Mouse (Mus musculus): ENCODE data around the gene Heca. TPM values are rescaled to one million over a fixed set of nuclear protein-coding genes. Genes with fewer than 3 reads are reported as not detected.

Gene Heca
- polyA plus RNA-seq, 1 experiment from 2014 or later = 4.6 TPM

DNA sequence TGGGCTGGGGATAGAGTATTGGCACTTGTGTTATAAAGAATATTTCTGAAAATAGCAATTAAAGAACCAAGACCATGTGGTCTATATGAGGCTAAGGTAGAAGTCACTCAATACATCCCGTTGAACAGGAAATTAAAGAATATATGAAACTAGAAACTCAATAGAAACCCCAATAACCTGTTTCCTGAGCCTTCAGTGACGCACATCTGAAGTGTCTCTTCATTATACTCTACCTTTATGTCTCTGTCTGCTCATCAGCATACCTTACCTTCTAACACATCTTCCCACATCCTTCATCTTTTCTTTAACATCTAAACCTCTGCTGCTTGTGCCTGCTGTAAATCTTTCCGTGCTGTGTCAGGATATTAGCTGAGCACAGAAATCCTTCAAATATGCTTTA, 67.8 kb downstream of the Heca start:
- no peaks in the 10 kb centered on the region for H3K27me3 ChIP-seq
- WGBS = 88% methylated on average over 3 of the region's 3 CpGs
- no peak overlapping the region for H3K9ac ChIP-seq

DNA sequence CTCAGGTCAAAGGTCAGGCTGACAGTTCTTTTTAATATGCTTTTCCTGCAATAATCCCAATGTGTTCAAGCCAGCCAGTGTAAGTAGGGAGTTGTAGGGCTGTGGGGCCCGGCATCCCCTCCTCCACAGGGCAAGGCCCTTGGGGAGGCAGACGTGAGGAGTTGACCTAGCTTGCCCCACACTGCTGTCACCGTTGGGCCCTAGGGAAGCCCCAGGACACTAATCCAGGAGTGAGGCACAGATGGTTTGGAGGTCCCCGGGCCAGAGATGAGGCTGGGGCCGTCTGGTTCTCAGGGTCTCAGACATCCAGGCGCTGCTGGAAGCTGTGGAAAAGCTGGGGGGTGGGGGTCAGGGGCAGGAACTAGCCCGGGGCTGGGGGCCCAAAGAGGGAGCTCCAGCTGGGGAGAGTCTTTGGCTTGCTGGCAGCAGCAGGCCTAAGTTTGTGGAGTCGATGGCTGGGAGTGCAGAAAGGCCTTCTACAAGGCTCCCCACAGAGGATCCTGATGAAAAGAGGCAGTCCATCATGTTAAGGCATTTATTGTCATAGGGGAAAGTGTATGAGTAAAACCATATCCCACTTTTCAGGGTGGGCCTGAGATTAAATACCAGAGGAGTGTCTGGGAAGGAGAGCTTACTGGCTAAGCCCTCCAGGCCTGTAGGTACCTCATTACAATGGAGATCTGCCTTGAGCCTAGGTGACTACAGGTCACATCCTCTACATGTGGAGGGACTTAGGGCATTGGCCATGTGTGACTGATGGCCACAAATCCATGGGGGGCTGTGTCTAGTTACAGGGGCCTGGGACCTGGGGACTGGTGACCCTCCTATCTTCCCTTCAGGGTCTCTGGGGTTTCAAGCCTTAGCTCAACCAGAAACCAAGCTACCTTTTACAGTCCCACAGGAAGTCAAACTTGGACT, 69.6 kb downstream of the Heca start:
- Histone ChIP-seq H3K9me3 (replicated peaks) (no peaks in the 10 kb centered on the region), H3K4me1 (replicated peaks) (no peaks in the 10 kb centered on the region), H3K4me2 (no peak overlapping the region), H3K36me3 (no peaks in the 10 kb centered on the region), H3K9ac (no peak overlapping the region), H3K4me3 (no peak overlapping the region), H3K27me3 (no peaks in the 10 kb centered on the region), H3K27ac (no peak overlapping the region)
- ATAC-seq (replicated peaks; ENCODE audit: insufficient number of reproducible peaks, insufficient read depth, low FRiP score, low read depth) = no peak
- 41% methylated on average over 8 of the region's 8 CpGs for WGBS

More for the DNA sequence above, 67.8 kb downstream of the Heca start:
- H3K27ac ChIP-seq = no peak overlapping the region
- no peak overlapping the region for H3K4me3 ChIP-seq
- H3K36me3 ChIP-seq = no peaks in the 10 kb centered on the region
- H3K9me3 ChIP-seq (replicated peaks) = no peaks in the 10 kb centered on the region
- no peak overlapping the region for H3K4me2 ChIP-seq
- H3K4me1 ChIP-seq (replicated peaks) = no peaks in the 10 kb centered on the region
- no peak for ATAC-seq (replicated peaks; ENCODE audit: insufficient number of reproducible peaks, insufficient read depth, low FRiP score, low read depth)

DNA sequence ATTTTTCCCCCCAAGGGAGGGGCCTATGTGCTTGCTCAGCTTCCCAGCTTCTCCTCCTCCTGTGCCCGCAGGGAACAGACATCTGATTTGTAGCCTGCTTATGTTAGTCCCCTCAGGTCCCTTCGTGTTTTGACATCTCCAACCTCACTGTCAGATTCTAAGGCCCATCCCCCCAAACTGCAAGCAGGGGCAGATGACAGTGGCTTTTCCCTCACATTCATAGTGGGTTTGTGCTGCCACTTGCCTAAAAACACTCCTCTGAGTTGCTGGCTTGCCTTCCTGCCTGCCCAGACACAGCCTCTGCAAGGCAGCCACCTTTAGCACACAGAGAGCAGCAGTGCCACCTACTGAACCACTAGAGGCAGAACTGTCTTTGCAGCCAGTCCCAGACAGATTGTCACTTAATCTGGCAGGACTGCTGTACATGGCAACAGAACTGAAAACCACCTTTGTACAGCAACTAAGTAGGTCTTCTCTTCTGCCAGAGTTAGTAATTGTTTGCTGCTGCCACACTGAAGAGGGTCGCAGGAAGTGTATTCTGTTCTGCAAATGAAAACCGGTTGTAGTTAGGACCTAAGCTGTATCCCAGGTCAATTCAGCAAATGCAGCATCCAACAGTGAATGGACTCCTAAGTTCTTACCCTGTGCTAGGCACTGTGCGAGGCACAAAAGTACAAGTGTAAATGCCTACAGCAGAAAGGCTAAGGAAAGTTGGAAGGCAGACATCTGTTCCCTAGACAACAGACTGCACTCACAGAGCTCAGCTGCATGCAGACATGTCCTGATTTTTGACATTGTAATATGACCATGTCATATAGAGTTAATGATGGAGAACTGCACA, 77.8 kb downstream of the Heca start:
- no peaks in the 10 kb centered on the region for H3K36me3 ChIP-seq
- peak; percentile 85 for ATAC-seq (replicated peaks; ENCODE audit: insufficient number of reproducible peaks, insufficient read depth, low FRiP score, low read depth)
- H3K27me3 ChIP-seq = no peaks in the 10 kb centered on the region
- 24% methylated on average over 5 of the region's 5 CpGs for WGBS
- H3K9me3 ChIP-seq (replicated peaks) = no peaks in the 10 kb centered on the region
- H3K27ac ChIP-seq = no peak overlapping the region
- no peak overlapping the region for H3K9ac ChIP-seq
- H3K4me3 ChIP-seq = no peak overlapping the region
- H3K4me2 ChIP-seq = no peak overlapping the region
- H3K4me1 ChIP-seq (replicated peaks) = no peaks in the 10 kb centered on the region

GRCm38 (mm10) chr10:17860701-17861480, 87.0 kb downstream of the Heca start:
- 72% methylated on average over 6 of the region's 6 CpGs for whole genome bisulfite sequencing
- no peak for ATAC-seq (replicated peaks; ENCODE audit: insufficient number of reproducible peaks, insufficient read depth, low FRiP score, low read depth)
- no peaks in the 10 kb centered on the region for H3K4me1 ChIP-seq (replicated peaks)
- H3K36me3 ChIP-seq = no peaks in the 10 kb centered on the region
- H3K4me3 ChIP-seq = no peak overlapping the region
- no peak overlapping the region for H3K27ac ChIP-seq
- no peak overlapping the region for H3K4me2 ChIP-seq
- H3K9me3 ChIP-seq (replicated peaks) = no peaks in the 10 kb centered on the region
- no peak overlapping the region for H3K9ac ChIP-seq
- H3K27me3 ChIP-seq = no peaks in the 10 kb centered on the region

DNA sequence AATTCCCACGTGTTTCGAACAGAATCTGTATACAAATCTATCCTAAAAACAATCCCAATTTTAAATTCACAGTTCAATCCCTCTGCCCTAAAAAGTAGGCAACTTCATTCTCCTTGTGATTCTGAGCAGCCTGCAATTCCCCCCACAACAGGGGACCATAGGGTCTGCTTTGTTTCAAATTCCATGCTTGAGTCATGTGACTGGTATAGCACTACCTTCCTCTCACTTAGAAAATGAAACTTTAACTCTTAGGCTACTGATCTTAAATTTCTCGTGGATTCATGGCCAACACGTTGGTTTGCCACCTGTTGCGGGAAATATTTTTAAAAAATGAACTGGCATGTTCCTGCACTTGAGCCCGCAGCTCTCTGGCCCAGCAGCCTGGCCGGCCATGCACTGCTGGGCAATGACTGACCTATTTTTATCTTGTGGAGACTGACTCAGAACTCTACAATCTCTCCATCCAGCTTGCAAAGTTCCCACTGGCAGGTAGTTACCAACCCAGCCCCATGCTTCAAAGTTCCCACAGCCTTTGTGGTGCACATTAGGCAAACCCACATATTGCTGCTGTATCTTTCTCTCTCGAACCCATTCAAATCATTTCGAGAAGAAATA, 90.1 kb downstream of the Heca start:
- Histone ChIP-seq H3K4me1 (replicated peaks) (no peaks in the 10 kb centered on the region), H3K4me3 (no peak overlapping the region), H3K36me3 (no peaks in the 10 kb centered on the region), H3K9ac (no peak overlapping the region), H3K9me3 (replicated peaks) (no peaks in the 10 kb centered on the region), H3K27me3 (no peaks in the 10 kb centered on the region), H3K4me2 (no peak overlapping the region), H3K27ac (no peak overlapping the region)
- ATAC-seq (replicated peaks; ENCODE audit: insufficient number of reproducible peaks, insufficient read depth, low FRiP score, low read depth) = no peak
- 68% methylated on average over 9 of the region's 9 CpGs for WGBS

DNA sequence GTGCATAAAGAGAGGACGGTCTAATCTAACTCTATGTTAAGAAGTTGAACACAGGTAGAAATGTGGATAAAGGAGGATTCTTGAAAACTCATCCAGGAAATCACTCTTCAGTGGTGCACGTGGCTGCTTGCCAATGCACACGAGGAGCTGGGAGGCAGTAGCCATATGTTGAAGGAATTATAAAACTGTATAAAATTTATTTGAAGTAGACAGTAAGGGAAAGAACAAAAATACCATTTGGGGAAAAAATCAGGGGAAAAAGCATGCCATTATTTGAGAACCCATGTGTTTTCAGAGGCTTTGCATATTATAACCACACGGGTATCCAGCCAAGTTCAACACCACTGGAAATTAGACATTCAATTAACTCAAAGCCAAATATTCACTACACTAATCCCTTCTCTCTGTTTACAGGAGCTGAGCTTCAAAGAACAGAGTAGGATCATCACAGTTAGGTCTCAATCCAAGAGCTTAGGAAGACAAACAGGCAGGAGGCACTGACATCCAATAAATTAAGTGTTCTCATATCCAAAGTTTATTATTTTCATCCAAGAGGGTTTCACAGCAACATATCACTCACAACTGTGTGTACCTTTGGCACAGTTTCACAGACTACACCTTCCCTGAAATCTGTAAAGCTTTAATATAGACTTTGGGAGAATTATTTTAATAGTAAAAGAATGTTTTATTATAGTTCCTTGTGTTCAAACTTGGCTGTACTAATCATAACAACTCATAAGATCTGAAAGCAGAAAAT, 102.9 kb downstream of the Heca start:
- Histone ChIP-seq H3K9me3 (replicated peaks) (no peaks in the 10 kb centered on the region), H3K27me3 (no peaks in the 10 kb centered on the region), H3K36me3 (peaks cover 20% of the 10 kb centered on the region; the same call in 1 of the 2 replicates), H3K27ac (no peak overlapping the region), H3K4me2 (no peak overlapping the region), H3K4me1 (replicated peaks) (no peaks in the 10 kb centered on the region), H3K9ac (no peak overlapping the region), H3K4me3 (no peak overlapping the region)
- no peak for ATAC-seq (replicated peaks; ENCODE audit: insufficient number of reproducible peaks, insufficient read depth, low FRiP score, low read depth)
- WGBS = 52% methylated on average over 4 of the region's 4 CpGs

DNA sequence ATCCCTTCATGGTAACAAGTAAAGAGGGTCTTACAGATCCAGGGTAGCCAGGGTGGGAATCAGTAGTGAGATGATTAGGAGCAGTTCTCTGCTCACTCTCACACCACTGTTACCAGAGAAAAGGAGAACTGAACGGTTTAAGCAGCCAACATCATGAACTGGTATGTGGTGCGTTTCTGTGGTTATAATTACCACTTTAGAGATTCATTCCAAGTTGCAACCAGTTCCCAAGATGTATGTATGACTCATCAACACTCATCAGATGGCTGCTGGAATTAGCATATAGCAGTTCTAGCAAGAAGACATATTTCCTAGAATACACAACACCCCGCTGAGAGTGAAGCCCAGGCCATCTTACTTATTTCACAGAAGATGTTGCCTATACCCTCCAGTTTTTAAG, 105.8 kb downstream of the Heca start:
- WGBS = 77% methylated on average over 3 of the region's 3 CpGs
- no peaks in the 10 kb centered on the region for H3K27me3 ChIP-seq
- no peak for ATAC-seq (replicated peaks; ENCODE audit: insufficient number of reproducible peaks, insufficient read depth, low FRiP score, low read depth)
- no peak overlapping the region for H3K4me2 ChIP-seq
- peaks cover 29% of the 10 kb centered on the region; the same call in 1 of the 2 replicates for H3K36me3 ChIP-seq
- H3K9me3 ChIP-seq (replicated peaks) = no peaks in the 10 kb centered on the region
- H3K4me3 ChIP-seq = no peak overlapping the region
- H3K4me1 ChIP-seq (replicated peaks) = no peaks in the 10 kb centered on the region
- no peak overlapping the region for H3K9ac ChIP-seq
- H3K27ac ChIP-seq = no peak overlapping the region

DNA sequence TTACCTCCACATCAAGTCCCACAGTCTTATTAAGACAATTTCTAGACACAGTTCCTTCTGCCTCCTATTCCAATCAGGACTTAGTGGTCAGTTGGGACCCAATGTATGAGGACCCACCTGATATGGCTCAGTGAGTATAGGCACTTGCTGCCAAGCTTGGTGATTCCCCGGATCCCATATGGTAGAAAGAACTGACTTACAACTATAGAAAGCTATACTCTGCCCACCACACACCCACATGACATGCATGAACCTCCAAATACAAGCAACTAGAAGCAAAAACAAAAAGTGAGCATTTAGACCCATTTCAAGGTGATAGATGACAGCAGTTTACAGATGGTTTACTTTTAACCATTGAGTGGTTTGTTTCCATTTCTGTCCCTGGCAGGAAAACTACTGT, 111.6 kb downstream of the Heca start:
- WGBS = 89% methylated on average over 1 of the region's 1 CpGs
- H3K9ac ChIP-seq = no peak overlapping the region
- no peak overlapping the region for H3K4me3 ChIP-seq
- no peak overlapping the region for H3K4me2 ChIP-seq
- no peak for ATAC-seq (replicated peaks; ENCODE audit: insufficient number of reproducible peaks, insufficient read depth, low FRiP score, low read depth)
- peaks cover 35% of the 10 kb centered on the region for H3K36me3 ChIP-seq
- H3K27me3 ChIP-seq = no peaks in the 10 kb centered on the region
- no peaks in the 10 kb centered on the region for H3K9me3 ChIP-seq (replicated peaks)
- no peaks in the 10 kb centered on the region for H3K4me1 ChIP-seq (replicated peaks)
- no peak overlapping the region for H3K27ac ChIP-seq

DNA sequence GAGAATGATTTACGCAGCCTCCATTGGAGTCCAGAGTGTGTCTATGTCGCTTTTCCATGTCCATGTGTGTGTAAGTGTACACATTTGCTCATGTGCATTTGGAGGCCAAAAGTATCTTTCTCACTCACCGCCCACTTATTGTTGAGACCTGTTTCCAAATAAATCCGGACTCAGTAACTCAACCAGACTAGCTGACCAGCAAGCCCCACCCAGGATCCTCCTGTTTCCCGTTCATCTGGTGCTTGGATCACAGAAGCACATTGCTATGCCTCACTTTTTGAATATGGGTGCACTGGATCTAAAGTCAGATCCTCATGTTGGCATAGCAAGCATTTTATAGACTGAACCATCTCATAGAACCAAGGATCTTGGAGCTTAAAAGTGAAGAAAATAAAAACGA, 112.8 kb downstream of the Heca start:
- Histone ChIP-seq H3K36me3 (peaks cover 35% of the 10 kb centered on the region), H3K4me3 (no peak overlapping the region), H3K27ac (no peak overlapping the region), H3K9ac (no peak overlapping the region), H3K9me3 (replicated peaks) (no peaks in the 10 kb centered on the region), H3K4me1 (replicated peaks) (no peaks in the 10 kb centered on the region), H3K27me3 (no peaks in the 10 kb centered on the region), H3K4me2 (no peak overlapping the region)
- WGBS = 71% methylated on average over 6 of the region's 6 CpGs
- ATAC-seq (replicated peaks; ENCODE audit: insufficient number of reproducible peaks, insufficient read depth, low FRiP score, low read depth) = no peak

- no peak for ATAC-seq (replicated peaks; ENCODE audit: insufficient number of reproducible peaks, insufficient read depth, low FRiP score, low read depth)
- peaks cover 33% of the 10 kb centered on the region for H3K36me3 ChIP-seq
- no peaks in the 10 kb centered on the region for H3K9me3 ChIP-seq (replicated peaks)
- no peak overlapping the region for H3K4me2 ChIP-seq
- H3K27me3 ChIP-seq = no peaks in the 10 kb centered on the region
- H3K9ac ChIP-seq = no peak overlapping the region
- no peak overlapping the region for H3K27ac ChIP-seq
- WGBS = 71% methylated on average over 3 of the region's 3 CpGs
- no peak overlapping the region for H3K4me3 ChIP-seq
- H3K4me1 ChIP-seq (replicated peaks) = no peaks in the 10 kb centered on the region
Observed at GRCm38 (mm10) chr10:17831041-17831440, 116.8 kb downstream of the Heca start.

Data from heart, embryonic 15.5 days (tissue).